Comparison of ENCODE assay signal across 8 mouse cellular contexts in the genomic region with DNA sequence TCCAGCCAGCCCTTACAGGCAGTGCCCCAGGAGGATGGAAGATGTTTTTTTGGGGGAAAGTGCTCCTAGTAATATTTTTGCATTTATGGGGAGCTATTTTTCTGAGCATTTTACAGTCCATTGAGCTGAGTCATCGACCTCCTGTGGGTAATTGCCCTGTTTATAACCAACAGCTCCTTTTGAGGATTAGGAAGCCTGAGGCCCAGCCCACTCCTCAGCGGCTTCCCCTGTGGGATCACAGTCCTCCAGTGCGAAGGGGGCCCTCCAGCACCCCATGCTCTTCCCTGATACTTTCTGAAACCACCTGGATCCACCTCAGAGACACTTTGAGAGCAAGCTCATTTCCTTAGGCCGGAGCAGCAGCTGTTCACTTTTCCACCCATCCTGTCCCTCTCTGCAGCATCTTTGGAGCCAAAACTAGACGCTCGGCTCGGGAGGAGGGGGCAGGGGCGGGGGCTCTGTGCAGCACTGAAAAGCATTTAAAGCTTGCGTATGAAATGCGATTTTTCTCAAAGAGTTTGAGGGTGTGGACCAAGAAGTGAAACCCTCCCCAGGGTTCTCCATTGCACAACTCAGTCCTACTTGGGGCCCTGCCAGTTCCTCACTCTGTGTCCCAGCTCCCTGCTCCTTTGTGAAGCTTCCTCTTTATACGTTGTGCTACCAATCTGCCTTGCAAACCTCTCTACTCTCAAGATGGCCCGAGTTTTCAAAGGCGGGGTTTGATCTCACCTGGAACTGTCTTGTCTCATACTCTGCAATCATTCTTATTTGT. TPM values are rescaled to one million over a fixed set of nuclear protein-coding genes. Genes with fewer than 3 reads are reported as not detected.
DNase-seq lines count a peak whose midpoint lies in the region; ATAC-seq lines count a peak whose summit lies in the region.

No protein-coding gene starts in this region.

- no peak overlapping the region for H3K9ac ChIP-seq in limb, embryonic 12.5 days (replicated peaks)
- no peak overlapping the region for H3K9ac ChIP-seq in heart, embryonic 15.5 days
- no peak overlapping the region for H3K9ac ChIP-seq in limb, embryonic 15.5 days
- H3K9ac ChIP-seq in hindbrain, embryonic 14.5 days = no peak overlapping the region

- no peak for DNase-seq in limb, embryonic 10.5 days (ENCODE audit: low spot score)
- DNase-seq in cerebellum, adult 11-12 months = peak; percentile 5
- peak; percentile 13 to 29 for DNase-seq in right cerebral cortex, adult 2 months (ENCODE audit: low spot score in 2 of 2)
- no peak for DNase-seq in hindbrain, embryonic 14.5 days (ENCODE audit: low spot score)

- no peaks in the 10 kb centered on the region for H3K9me3 ChIP-seq in limb, embryonic 12.5 days
- H3K9me3 ChIP-seq in limb, embryonic 10.5 days (replicated peaks) = no peaks in the 10 kb centered on the region
- H3K9me3 ChIP-seq in heart, embryonic 15.5 days (replicated peaks) = no peaks in the 10 kb centered on the region
- H3K9me3 ChIP-seq in limb, embryonic 15.5 days = no peaks in the 10 kb centered on the region
- H3K9me3 ChIP-seq in hindbrain, embryonic 14.5 days (ENCODE audit: control insufficient read depth, low read length) = no peaks in the 10 kb centered on the region

- WGBS in limb, embryonic 12.5 days = 56% methylated on average over 13 of the region's 13 CpGs
- WGBS in limb, embryonic 10.5 days = 68% methylated on average over 13 of the region's 13 CpGs
- WGBS in heart, embryonic 15.5 days = 59% methylated on average over 13 of the region's 13 CpGs
- 22% methylated on average over 13 of the region's 13 CpGs for WGBS in limb, embryonic 15.5 days
- 70% methylated on average over 13 of the region's 13 CpGs for WGBS in hindbrain, embryonic 14.5 days

- ATAC-seq in limb, embryonic 12.5 days (ENCODE audit: insufficient number of reproducible peaks, insufficient read depth, low FRiP score, low TSS enrichment, low read depth) = no peak
- 0 out of 2 replicates have a peak, but pooled peaks have one; percentile 27 for ATAC-seq in heart, embryonic 15.5 days (replicated peaks; ENCODE audit: insufficient number of reproducible peaks, insufficient read depth, low FRiP score, low read depth)
- peak; percentile 63; the same call in 1 of the 2 replicates for ATAC-seq in limb, embryonic 15.5 days (ENCODE audit: insufficient number of reproducible peaks, low FRiP score, low TSS enrichment, low read depth)
- ATAC-seq in hindbrain, embryonic 14.5 days (ENCODE audit: low FRiP score) = no peak
- ATAC-seq in erythroblast, adult 5-6 weeks (replicated peaks; ENCODE audit: low FRiP score, poor library complexity, severe bottlenecking) = no peak

- no peaks in the 10 kb centered on the region for H3K36me3 ChIP-seq in limb, embryonic 12.5 days
- H3K36me3 ChIP-seq in limb, embryonic 10.5 days = no peaks in the 10 kb centered on the region
- H3K36me3 ChIP-seq in heart, embryonic 15.5 days = no peaks in the 10 kb centered on the region
- H3K36me3 ChIP-seq in limb, embryonic 15.5 days = no peaks in the 10 kb centered on the region
- no peaks in the 10 kb centered on the region for H3K36me3 ChIP-seq in hindbrain, embryonic 14.5 days (replicated peaks; ENCODE audit: control insufficient read depth, insufficient read depth)

- no peak overlapping the region for H3K4me3 ChIP-seq in limb, embryonic 12.5 days (replicated peaks)
- no peak overlapping the region for H3K4me3 ChIP-seq in limb, embryonic 10.5 days
- H3K4me3 ChIP-seq in heart, embryonic 15.5 days = no peak overlapping the region
- H3K4me3 ChIP-seq in limb, embryonic 15.5 days = no peak overlapping the region
- H3K4me3 ChIP-seq in hindbrain, embryonic 14.5 days (replicated peaks; ENCODE audit: low read length) = no peak overlapping the region

- no peak overlapping the region for H3K4me2 ChIP-seq in limb, embryonic 12.5 days
- H3K4me2 ChIP-seq in heart, embryonic 15.5 days = no peak overlapping the region
- H3K4me2 ChIP-seq in limb, embryonic 15.5 days = peak overlapping the region; percentile 17; the same call in 1 of the 2 replicates
- no peak overlapping the region for H3K4me2 ChIP-seq in hindbrain, embryonic 14.5 days (replicated peaks)

- 0 out of 2 replicates have a peak overlapping the region, but pooled peaks have one; percentile 25 for H3K27ac ChIP-seq in limb, embryonic 12.5 days
- H3K27ac ChIP-seq in limb, embryonic 10.5 days = no peak overlapping the region
- no peak overlapping the region for H3K27ac ChIP-seq in heart, embryonic 15.5 days
- H3K27ac ChIP-seq in limb, embryonic 15.5 days = peak overlapping the region; percentile 60
- H3K27ac ChIP-seq in hindbrain, embryonic 14.5 days = no peak overlapping the region

- peaks cover 9% of the 10 kb centered on the region; the same call in 1 of the 2 replicates for H3K4me1 ChIP-seq in limb, embryonic 12.5 days (replicated peaks)
- H3K4me1 ChIP-seq in limb, embryonic 10.5 days = no peaks in the 10 kb centered on the region
- 0 out of 2 replicates have a peak, but pooled peaks cover 2% of the 10 kb centered on the region for H3K4me1 ChIP-seq in heart, embryonic 15.5 days (replicated peaks)
- peaks cover 12% of the 10 kb centered on the region for H3K4me1 ChIP-seq in limb, embryonic 15.5 days
- no peaks in the 10 kb centered on the region for H3K4me1 ChIP-seq in hindbrain, embryonic 14.5 days (replicated peaks; ENCODE audit: control insufficient read depth, insufficient read depth, low read length)

- H3K27me3 ChIP-seq in limb, embryonic 12.5 days = no peaks in the 10 kb centered on the region; the same call in 1 of the 2 replicates
- no peaks in the 10 kb centered on the region for H3K27me3 ChIP-seq in limb, embryonic 10.5 days (ENCODE audit: low read depth, poor library complexity, severe bottlenecking)
- no peaks in the 10 kb centered on the region for H3K27me3 ChIP-seq in heart, embryonic 15.5 days
- H3K27me3 ChIP-seq in limb, embryonic 15.5 days = no peaks in the 10 kb centered on the region
- no peaks in the 10 kb centered on the region for H3K27me3 ChIP-seq in hindbrain, embryonic 14.5 days (ENCODE audit: control insufficient read depth, insufficient read depth, low read length)

RNA-seq across cellular contexts. Expression of a gene that starts 43.5 kb away (rescaled TPM):
- 50.2 and 55.0 TPM in 2 replicates for polyA plus RNA-seq in limb, embryonic 12.5 days (2016; fragmentation: Nextera tagmentation; extraction: Ambion mirVana)
- 47.4 and 53.9 TPM in 2 replicates for polyA plus RNA-seq in limb, embryonic 10.5 days (2016; fragmentation: Nextera tagmentation; extraction: Ambion mirVana)
- 39.2 and 41.9 TPM in 2 replicates for polyA plus RNA-seq in heart, embryonic 15.5 days (2015; fragmentation: Nextera tagmentation; extraction: Ambion mirVana)
- polyA plus RNA-seq in limb, embryonic 15.5 days (2015; fragmentation: Nextera tagmentation; extraction: Ambion mirVana) = 55.6 and 60.4 TPM in 2 replicates
- polyA plus RNA-seq in hindbrain, embryonic 14.5 days (2014; fragmentation: Nextera tagmentation; extraction: Ambion mirVana) = 54.6 and 61.1 TPM in 2 replicates
- 29.0 and 45.0 TPM in 2 replicates for total RNA-seq in erythroblast, adult 5-6 weeks (2015; ENCODE audit: low replicate concordance)
- total RNA-seq in erythroblast, adult 5-6 weeks (2017; ENCODE audit: low replicate concordance) = 20.1 and 26.5 TPM in 2 replicates

Comparison
In these comparisons a context has a peak if more than half of its experiments do, and no peak if none do; other contexts are left out.
1. ATAC-seq: peak in heart, embryonic 15.5 days (single experiment) and limb, embryonic 15.5 days (single experiment); none in limb, embryonic 12.5 days (single experiment), hindbrain, embryonic 14.5 days (single experiment) and erythroblast, adult 5-6 weeks (single experiment).
2. H3K27ac ChIP-seq: peak in limb, embryonic 12.5 days (single experiment) and limb, embryonic 15.5 days (single experiment); none in limb, embryonic 10.5 days (single experiment), heart, embryonic 15.5 days (single experiment) and hindbrain, embryonic 14.5 days (single experiment).
3. DNase-seq: peak in cerebellum, adult 11-12 months (single experiment) and right cerebral cortex, adult 2 months (2 of 2); none in limb, embryonic 10.5 days (single experiment) and hindbrain, embryonic 14.5 days (single experiment).